Mouse (Mus musculus): ENCODE measurements around the gene Fryl.

Fryl gene

GRCm38 (mm10) chr5:73156226-73156926, 100.0 kb downstream of the Fryl start:
- no peak for DNase-seq

- no peak for DNase-seq
Observed at GRCm38 (mm10) chr5:73153802-73154465, 102.5 kb downstream of the Fryl start.

- DNase-seq: no peak
Observed at GRCm38 (mm10) chr5:73152206-73152605, 104.2 kb downstream of the Fryl start.

- DNase-seq: no peak
Observed at GRCm38 (mm10) chr5:73150877-73151445, 105.5 kb downstream of the Fryl start.

- no peak for DNase-seq
Observed at GRCm38 (mm10) chr5:73144987-73145386, 111.4 kb downstream of the Fryl start.

- no peak for DNase-seq
Observed at GRCm38 (mm10) chr5:73141712-73142111, 114.7 kb downstream of the Fryl start.

- no peak for DNase-seq
Observed at GRCm38 (mm10) chr5:73141161-73141560, 115.3 kb downstream of the Fryl start.

GRCm38 (mm10) chr5:73137561-73137960, 118.9 kb downstream of the Fryl start:
- DNase-seq: no peak

GRCm38 (mm10) chr5:73135959-73136358, 120.5 kb downstream of the Fryl start:
- no peak for DNase-seq

GRCm38 (mm10) chr5:73135131-73135530, 121.3 kb downstream of the Fryl start:
- DNase-seq: no peak

GRCm38 (mm10) chr5:73133833-73134185, 122.6 kb downstream of the Fryl start:
- DNase-seq: peak; percentile 25 to 26

- no peak for DNase-seq
Observed at GRCm38 (mm10) chr5:73132998-73133832, 123.2 kb downstream of the Fryl start.

- DNase-seq: no peak
Observed at GRCm38 (mm10) chr5:73130984-73131383, 125.4 kb downstream of the Fryl start.

- no peak for DNase-seq
Observed at GRCm38 (mm10) chr5:73129871-73130270, 126.5 kb downstream of the Fryl start.

GRCm38 (mm10) chr5:73119969-73120725, 136.3 kb downstream of the Fryl start:
- no peak for DNase-seq

GRCm38 (mm10) chr5:73119524-73119923, 136.9 kb downstream of the Fryl start:
- DNase-seq: no peak

- DNase-seq: no peak
Observed at GRCm38 (mm10) chr5:73118786-73119185, 137.6 kb downstream of the Fryl start.

- peak; percentile 16 to 41 for DNase-seq
Observed at GRCm38 (mm10) chr5:73114878-73115277, 141.5 kb downstream of the Fryl start.

- DNase-seq: no peak
Observed at GRCm38 (mm10) chr5:73112331-73112730, 144.1 kb downstream of the Fryl start.

GRCm38 (mm10) chr5:73103657-73104056, 152.8 kb downstream of the Fryl start:
- no peak for DNase-seq

- DNase-seq: no peak
Observed at GRCm38 (mm10) chr5:73102342-73102989, 154.0 kb downstream of the Fryl start.

GRCm38 (mm10) chr5:73092236-73092635, 164.2 kb downstream of the Fryl start:
- no peak for DNase-seq
